Mouse (Mus musculus) heart, embryonic 12.5 days (tissue): ENCODE data around the gene Cbx3. TPM values are rescaled to one million over a fixed set of nuclear protein-coding genes. Genes with fewer than 3 reads are reported as not detected.

ENCODE experiments used
- ATAC-seq: fragments of 200-750 bp; cut with Nextera tagmentation; 2 replicates; pipeline ENCODE4 v1.8.0; 2017; ENCODE audit warnings: moderate TSS enrichment, moderate library complexity; ENCODE audit not compliant: insufficient number of reproducible peaks, low FRiP score
- H3K27ac ChIP-seq: fragments of 300-500 bp; sonication (generic); 2 replicates; pipeline ENCODE4 v1.5.1; 2016; ENCODE audit warnings: mild to moderate bottlenecking, moderate library complexity; ENCODE audit not compliant: poor library complexity, severe bottlenecking
- H3K27me3 ChIP-seq: fragments of 300-500 bp; sonication (generic); replicated peaks from 2 replicates; pipeline ENCODE4 v1.6.1; 2016; ENCODE audit warnings: mild to moderate bottlenecking, moderate library complexity
- H3K36me3 ChIP-seq: fragments of 300-500 bp; sonication (generic); 2 replicates; pipeline ENCODE4 v1.6.1; 2016; ENCODE audit warnings: mild to moderate bottlenecking, moderate library complexity
- H3K4me1 ChIP-seq: fragments of 300-500 bp; sonication (generic); replicated peaks from 2 replicates; pipeline ENCODE4 v1.6.1; 2016; ENCODE audit warnings: mild to moderate bottlenecking
- H3K4me2 ChIP-seq: fragments of 300-500 bp; sonication (generic); 2 replicates; pipeline ENCODE4 v1.6.1; 2016; ENCODE audit warnings: mild to moderate bottlenecking, moderate library complexity
- H3K4me3 ChIP-seq: fragments of 300-500 bp; sonication (generic); 2 replicates; pipeline ENCODE4 v1.5.1; 2016; ENCODE audit warnings: mild to moderate bottlenecking
- H3K9ac ChIP-seq: fragments of 300-500 bp; sonication (generic); 2 replicates; pipeline ENCODE4 v1.6.1; 2016; ENCODE audit warnings: mild to moderate bottlenecking, moderate library complexity
- H3K9me3 ChIP-seq: fragments of 300-500 bp; sonication (generic); replicated peaks from 2 replicates; pipeline ENCODE4 v1.6.1; 2016; ENCODE audit warnings: mild to moderate bottlenecking, moderate library complexity
- WGBS: fragments of 180-500 bp; shearing (Covaris S2); methylation state at CpG from one replicate; pipeline ENCODE4 v1.1.7; 2016; 5-methylcytosine and 5-hydroxymethylcytosine counted together
- polyA plus RNA-seq: library from polyadenylated mRNA; unstranded; fragments of >200 nt; fragmentation: Nextera tagmentation; extraction: Ambion mirVana; gene quantifications from 2 replicates; pipeline ENCODE4 v1.2.1, GENCODE M21; 2016

Cbx3 gene
- polyA plus RNA-seq, 1 experiment from 2014 or later: 372 TPM

DNA sequence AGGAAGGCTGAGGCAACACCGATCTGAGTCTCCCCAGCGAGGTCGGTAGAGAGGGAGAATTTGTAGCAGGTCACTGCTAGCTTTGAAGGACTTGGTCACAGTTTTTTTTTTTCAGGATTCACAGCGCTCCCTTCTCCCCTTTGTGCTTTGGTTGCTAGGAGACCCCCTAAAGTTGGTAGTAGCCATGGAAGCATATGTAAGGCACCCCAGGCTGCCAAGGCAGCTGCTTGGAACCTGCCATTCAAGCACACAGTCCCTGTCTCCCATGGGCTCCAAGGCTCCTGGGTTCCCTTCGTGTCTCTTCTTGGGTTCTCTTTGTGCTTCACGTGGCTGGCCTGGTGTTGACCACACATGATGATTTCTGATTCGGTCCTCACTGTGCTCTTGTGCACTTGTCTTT, 59.3 kb downstream of the Cbx3 start:
- Histone ChIP-seq H3K27me3 (no peaks in the 10 kb centered on the region), H3K4me1 (peaks cover 16% of the 10 kb centered on the region), H3K36me3 (no peaks in the 10 kb centered on the region), H3K27ac (no peak overlapping the region), H3K9me3 (no peaks in the 10 kb centered on the region), H3K9ac (no peak overlapping the region), H3K4me3 (no peak overlapping the region), H3K4me2 (no peak overlapping the region)
- ATAC-seq: no peak
- WGBS: 85% methylated on average over 7 of the region's 7 CpGs

Other genes with a start within 250 kb of the Cbx3 start
- gene Nfe2l3, start 37.7 kb upstream of the Cbx3 start, polyA plus RNA-seq: 5.3 and 5.4 TPM in 2 replicates
- gene Hnrnpa2b1, start 466 bp upstream of the Cbx3 start, polyA plus RNA-seq: 1,461 and 1,470 TPM in 2 replicates
- 21.4 and 23.7 TPM in 2 replicates for gene Snx10, start 53.5 kb downstream of the Cbx3 start, polyA plus RNA-seq